Mouse (Mus musculus): ENCODE measurements at regions not wholly inside any gene's neighbourhood (a gene's known extent, or its start where the extent isn't known, plus 50 kb on each side); places are given as distances from the start of the nearest gene placed in this dataset.
A peak's percentile ranks its signal among the peaks of the same experiment; 100 is the strongest.

DNA sequence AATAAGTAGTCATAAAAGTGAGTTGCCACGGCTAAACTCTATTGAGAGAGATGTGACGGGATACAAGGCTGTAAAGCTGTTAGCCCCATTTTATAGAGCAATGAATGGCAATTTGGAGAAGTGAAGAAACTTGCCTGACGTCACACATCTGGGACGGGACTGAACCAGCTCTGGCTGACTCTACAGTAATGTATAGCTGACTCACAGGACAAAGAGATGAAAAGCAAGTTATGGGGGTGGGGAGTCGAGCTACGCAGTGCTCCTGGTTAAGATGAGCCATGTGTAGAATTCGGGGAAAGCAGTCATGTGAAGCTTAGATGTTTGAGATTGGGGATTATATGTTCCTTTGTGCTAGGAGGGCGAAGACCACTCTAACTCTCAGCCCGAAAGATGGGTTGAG is 72.2 kb upstream of the Boc start:
- no peak for DNase-seq (ENCODE audit: low spot score in 2 of 2)

DNA sequence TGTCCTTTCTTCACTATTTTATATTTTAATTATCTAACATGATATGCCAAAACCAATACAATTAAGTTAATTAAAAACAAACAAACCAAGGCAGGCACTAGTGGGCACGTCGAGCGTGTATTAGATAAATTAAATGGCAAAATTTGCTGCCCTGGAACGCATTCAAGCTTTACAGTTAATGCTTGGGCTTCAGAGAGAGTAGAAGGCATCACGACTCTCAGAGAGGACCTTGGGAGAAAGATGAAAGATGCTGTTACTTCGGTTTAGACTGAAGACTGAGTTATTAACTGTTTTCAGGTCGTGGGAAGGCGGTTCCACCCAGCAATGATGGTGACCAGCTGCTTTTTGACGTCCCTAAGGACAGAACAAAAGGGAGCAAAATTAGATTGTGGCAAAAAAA is 71.7 kb upstream of the Boc start:
- no peak for DNase-seq (ENCODE audit: low spot score in 2 of 2)

DNA sequence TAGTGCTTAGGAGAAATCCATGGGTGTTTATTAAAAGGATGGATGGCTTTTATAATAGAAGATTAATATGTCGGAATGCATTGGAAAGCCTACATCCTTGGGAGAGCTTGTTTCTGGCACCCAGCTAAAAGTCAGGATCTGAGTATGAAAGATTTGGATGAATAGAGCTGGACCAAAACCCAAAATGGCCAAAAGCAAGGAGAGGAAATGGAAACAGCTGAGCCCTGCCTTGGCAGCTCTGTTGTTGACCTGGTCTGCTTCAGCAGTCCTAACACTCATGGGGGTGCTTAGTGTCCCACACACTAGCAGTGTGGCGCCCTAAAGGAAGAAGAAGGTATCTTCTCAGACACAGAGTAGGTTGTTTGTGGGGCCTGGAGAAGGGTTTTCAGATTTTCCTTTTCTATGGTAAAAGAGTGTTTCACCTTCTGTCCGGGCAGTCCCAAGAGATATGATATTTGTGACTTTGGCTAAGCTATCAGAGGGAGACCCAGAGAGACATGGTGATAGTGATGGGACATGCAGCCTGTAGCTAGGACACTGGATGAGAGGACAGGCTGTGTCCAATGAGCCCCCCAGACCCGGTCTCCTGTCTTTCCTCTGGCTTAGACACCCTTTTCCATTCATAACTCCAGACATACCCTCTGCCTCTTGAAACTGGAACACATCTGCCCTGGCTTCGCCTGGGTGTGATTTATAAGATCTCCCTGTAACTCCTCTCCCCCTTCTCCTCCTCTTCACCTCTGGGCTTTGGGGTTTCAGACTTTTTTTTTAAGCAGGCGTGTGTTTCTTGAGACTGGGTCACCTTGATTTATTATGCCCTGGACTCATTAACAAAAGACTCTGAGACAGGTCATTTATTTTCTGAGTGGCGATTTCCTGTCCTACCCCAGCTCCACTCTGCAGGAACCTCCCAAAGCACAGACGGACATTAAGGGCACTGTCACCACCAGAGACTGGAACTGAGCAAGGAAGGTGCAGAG is 70.9 kb upstream of the Boc start:
- DNase-seq (ENCODE audit: low spot score in 2 of 2): no peak

DNA sequence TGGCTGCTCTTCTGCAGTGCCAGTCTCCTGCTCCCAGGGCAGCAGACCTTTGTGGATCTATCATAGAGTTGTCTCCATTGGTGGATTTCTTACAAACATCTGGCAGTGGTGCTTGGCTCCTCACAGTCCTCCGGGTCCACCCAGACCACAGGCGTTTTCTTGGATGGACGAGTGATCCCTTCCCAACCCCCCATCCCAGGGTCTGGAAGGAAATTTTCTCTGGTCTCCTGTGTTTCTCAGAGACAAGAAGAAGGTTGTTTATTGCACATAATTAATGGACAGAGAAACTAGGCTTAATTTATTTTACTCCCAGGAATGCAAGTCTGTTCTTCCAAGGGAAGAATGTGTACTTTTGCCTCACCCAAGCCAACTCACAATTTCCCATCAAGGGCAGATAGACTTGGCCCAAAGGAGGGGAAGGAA is 67.2 kb upstream of the Boc start:
- DNase-seq (ENCODE audit: low spot score in 2 of 2): no peak

DNA sequence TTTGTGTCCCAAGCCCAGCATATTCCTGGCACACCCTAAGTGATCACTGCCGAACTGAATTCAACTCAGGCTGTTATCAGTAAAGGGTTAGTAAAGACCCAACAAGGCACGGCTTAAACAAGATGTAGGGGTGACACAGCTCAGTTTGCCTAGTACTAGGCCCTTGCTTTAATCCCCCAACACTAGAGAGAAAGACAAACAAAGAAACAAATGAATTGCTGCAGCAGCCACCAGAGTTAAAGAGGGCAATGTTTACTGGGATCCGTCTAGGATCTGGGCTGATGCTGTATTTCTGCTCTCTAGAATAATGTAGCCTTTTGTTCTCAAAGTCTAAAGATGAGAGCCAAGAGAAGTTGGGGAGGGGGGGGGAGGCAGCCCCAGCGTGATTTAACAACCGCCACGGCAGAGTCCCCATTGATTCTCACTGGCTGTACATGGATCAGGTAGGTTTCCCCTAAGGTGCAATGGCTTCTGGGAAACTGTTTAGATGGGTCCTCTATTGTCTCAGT is 66.5 kb upstream of the Boc start:
- no peak for DNase-seq (ENCODE audit: low spot score in 2 of 2)

DNA sequence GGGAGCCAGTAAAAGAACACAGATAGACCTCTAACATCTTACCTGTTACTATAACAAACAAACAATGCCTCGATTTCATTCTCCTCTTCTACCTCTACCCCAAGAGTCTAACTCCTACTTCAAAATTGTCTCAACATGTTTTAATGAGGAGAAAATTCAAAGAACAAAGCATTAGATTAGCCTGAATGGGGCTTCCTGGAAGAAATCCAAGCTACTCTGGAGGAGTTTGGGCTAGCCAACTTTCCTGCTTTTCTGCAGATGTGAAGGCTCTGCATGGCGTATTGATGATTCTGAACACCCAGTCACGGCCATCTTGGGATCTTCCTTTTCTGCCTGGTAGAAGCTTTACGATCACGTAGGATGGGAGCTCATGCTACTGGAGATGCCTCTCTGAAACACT is 62.9 kb upstream of the Boc start:
- DNase-seq (ENCODE audit: low spot score in 2 of 2): no peak

DNA sequence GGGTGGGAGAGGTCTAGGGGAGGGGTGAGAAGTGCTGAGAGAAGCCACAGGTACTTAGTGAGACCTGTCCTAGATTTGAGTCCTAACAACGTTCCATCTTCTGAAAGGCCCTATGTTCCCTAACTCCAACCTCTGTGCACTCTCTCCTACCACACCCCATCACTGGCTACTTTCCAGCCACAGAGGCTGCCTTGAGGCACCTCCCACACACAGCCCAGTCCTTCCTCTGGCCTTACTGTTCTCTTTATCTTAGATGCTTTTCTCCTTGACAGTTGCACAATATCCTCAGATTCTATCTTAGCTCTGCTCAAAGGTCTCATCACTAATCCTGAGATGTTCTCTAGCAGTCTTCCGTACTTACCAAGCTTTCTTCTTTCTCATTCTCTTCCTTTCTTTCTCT is 61.8 kb upstream of the Boc start:
- no peak for DNase-seq (ENCODE audit: low spot score in 2 of 2)

DNA sequence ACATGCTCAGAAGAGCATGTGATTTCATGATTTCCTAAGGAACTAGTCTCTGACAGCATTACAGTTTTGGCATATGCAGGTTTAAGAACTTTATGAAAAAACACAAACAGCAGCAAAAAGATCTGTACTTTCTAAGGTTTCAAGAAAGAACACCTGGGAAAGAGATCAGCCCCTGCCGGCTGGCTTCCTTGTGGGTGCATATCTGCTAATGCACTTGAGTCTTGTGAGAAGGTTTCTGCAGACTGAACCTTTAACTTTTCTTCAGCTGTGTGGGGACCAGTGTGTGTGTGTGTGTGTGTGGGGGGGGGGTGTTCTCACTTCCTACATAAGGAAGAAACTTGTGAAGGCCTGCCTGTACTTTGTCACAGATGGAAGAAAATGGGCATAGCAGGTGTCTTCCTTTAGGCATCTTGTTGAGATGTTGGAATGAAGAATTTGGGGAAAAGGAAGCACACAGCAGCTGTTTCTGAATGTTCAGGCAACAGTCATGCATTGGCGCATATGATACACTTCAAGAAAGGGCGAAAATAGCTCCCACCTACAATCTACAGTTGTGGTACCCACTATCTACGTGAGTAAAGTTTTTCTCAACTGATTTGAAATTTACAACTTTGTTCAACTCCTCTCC is 60.9 kb upstream of the Boc start:
- no peak for DNase-seq (ENCODE audit: low spot score in 2 of 2)

DNA sequence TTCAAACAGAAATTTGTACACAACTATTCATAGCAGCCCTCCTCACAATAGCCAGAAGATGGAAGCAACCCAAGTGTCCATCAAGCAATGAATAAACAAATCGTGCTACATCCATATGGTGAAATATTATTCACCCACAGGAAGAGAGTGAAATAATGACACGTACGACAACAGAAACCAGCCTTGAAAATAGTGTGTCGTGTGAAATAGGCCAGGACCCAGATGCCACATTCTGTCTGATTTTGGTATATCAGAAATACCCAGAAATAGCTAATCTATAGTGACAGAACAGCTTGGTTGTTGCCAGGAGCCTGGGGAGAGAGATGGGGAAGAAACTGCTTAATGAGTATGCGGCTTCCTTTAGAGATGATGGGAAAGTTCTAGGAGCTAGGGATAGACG is 58.3 kb upstream of the Boc start:
- DNase-seq (ENCODE audit: low spot score in 2 of 2): peak in 1 of 2 experiments; percentile 22

DNA sequence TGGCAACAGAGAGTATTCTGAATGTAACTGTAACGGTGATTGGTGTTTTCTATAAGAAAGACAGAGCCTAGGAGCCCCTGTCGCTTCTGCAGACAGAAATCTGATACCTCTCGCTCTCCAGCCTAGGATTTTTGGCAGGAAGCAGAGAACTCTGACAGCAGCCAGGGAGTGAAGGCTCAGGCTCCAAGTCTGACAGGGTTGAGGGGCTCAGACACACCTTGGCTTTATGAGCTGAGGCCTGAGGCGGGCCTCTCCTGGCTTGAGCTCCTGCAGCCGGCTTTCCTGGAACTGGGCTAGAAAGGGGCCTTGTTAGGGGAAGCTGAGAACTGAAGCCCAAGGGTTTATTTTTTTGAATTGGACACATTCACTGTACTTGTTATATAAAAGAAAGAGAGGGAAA is 57.7 kb upstream of the Boc start:
- DNase-seq (ENCODE audit: low spot score in 2 of 2): no peak

DNA sequence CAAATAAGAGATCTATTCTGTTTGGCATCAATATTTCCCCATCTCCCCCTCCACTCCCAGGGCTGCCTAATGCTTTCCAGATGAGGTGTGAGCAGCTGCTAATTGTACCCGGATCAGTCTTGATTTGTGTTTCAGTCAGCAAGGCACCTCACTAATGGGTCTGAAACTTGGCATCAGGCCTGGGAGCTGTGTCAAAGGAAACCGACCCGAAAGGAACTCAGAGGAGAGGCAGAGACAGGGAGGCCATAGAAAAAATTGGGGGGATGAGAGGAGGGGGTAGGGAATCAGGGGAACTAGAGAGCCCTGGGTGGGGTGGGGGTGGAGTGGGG is 57.1 kb upstream of the Boc start:
- no peak for DNase-seq (ENCODE audit: low spot score in 2 of 2)

DNA sequence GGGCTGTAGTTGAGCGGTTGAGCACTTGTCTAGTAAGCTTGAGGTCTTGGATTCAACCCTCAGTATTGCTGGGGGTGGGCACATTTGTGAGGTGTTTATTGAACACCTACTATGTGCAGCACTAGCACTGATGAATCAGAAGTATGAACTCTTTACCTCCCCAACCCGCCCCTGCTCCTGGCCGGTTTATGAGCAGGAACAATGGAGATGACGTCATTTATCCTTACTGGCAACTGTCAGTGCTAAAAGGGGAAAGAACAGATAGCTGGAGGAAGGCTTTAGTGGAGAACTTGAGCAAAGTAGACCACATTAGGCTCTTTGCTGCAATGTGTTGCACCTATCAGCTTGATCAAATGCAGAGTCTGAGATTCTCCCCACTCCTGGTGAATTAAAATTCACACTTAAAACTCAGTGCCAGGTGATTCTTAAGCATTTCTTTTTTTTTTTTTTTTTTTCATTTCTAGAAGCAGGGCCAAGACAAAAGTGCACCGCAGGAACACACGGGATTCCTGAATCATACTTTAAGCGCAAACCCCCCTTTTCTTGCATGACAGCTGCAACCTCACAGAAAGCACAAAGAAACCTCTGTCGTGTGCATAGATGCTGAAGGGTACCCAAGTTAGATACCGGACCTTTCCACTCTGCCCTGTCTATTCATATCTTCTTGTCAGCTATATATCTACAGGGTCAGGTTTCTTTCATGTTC is 56.6 kb upstream of the Boc start:
- DNase-seq (ENCODE audit: low spot score in 2 of 2): no peak

DNA sequence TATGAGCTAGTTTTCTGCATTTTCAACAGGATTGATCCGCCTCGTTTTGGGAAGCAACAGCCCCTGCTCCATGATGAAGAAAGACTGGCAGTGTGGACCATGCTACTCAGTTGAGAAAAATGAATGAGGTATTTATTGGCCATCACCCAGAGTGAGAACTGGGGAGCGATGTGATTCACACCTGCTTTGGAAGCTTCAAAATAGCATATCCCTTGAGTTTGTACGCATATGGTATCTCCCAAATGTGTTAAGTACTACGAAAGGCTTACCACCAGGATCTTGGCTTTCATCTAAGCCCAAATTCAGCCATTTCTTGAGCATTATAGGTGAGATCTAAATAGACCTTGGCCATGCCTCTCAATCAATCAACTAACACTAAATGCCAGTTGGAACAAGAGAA is 55.5 kb upstream of the Boc start:
- no peak for DNase-seq (ENCODE audit: low spot score in 2 of 2)

DNA sequence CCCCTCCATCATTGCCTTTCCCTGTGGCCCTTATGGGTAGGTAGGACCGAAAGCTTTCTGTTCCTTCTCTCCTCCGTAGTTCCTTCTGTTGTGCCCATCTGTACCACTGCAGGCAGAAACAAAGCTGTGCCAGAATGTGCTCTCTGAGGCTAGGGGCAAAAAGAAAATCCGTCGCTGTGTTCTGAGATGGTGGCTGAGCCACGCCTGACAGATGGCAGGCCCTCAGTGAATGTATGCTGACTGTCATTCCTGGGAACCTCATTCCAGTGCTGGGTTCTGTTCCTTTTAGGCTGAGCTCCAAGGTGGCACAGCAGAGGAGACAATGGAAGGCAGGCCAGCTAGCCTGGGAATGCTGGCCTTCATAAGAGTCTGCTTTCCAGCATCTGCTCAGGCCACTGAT is 54.0 kb upstream of the Boc start:
- peak in 1 of 2 experiments; percentile 39 for DNase-seq (ENCODE audit: low spot score in 2 of 2)

DNA sequence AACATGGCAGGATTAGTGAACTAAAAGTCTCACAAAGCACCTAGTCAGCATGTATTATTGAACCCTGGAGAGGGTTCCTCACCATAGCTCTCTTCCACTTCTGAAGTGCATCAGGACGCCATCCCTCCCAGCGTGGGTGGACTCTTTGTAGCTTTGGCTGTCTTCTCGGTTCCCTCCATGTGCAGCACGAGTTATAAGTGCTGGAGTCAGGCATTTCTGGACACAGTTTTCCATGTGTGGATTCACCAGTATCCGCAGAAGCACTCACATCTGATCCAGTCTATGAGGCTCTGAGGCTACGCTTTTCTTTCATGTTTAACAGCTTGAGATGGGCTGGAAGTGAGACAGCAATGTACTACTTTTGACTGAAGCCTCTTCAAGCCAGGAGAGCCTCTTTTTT is 52.8 kb upstream of the Boc start:
- no peak for DNase-seq (ENCODE audit: low spot score in 2 of 2)

DNA sequence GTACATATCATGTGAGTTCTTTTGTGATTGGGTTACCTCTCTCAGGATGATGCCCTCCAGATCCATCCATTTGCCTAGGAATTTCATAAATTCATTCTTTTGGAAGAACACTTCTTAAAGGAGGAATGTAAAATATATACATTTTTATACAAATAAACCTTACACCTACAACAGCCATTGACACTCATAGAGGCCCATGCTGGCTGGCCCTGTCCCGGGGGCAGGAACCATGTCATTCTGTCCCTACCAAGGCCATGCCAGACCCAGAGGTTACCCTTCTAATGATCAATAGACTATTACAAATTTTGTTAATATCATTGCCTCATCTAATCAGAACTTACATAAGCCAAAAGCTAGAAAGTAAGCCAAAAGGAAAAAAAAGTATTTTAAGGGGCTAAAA is 49.9 kb upstream of the Boc start:
- no peak for DNase-seq (ENCODE audit: low spot score in 2 of 2)
